Mouse (Mus musculus): ENCODE results near the gene Erc2. TPM values are rescaled to one million over a fixed set of nuclear protein-coding genes. Genes with fewer than 3 reads are reported as not detected.

Gene Erc2
- polyA plus RNA-seq, 1 experiment from 2014 or later, result 2.4 TPM

DNA sequence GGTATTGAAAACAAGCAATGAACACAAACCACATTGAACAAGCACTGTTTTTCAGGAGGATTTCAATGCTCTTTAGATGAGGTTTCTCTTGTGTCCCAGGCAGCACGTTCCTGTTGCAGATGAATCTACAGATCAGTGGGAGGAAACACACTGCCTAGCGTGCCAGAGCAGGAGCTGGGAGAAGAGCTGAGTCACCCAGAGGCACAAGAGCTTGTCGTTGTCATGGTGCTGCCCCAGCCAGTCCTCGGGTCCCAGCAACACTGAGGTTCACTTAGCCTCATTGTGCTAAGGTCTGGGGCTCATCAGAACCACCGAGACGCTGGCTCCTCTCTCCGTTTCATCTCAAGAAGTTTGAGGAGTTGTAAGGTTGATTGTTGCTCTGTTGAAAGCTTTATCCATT lies 188.6 kb downstream of the Erc2 start:
- Histone ChIP-seq H3K27ac (replicated peaks) (no peak overlapping the region), H3K4me2 (no peak overlapping the region), H3K27me3 (replicated peaks) (no peaks in the 10 kb centered on the region), H3K36me3 (no peaks in the 10 kb centered on the region), H3K9ac (no peak overlapping the region), H3K4me3 (no peak overlapping the region), H3K9me3 (no peaks in the 10 kb centered on the region), H3K4me1 (peaks cover 16% of the 10 kb centered on the region)
- 21% methylated on average over 7 of the region's 7 CpGs for WGBS
- no peak for ATAC-seq (ENCODE audit: extremely low read depth, insufficient number of reproducible peaks, low FRiP score, low TSS enrichment)

DNA sequence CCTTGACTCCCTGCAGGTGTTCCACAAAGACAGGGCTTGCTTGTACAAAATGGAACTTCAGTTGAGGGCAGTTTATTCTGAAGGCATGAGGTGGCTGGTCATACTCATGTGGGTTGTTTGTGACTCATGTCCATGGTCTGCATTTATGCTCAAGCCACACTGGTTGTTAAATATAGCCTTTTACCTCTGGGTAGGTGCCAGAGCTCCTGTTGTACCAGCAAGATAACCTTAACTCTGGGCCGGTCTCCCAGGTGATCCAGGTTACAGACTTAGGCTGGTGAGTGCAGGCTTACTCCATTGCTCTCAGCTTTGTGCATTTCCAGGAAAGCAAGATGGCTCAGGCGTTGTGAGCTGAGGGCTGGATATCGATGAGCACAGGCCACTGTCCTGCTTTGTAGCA lies 189.4 kb downstream of the Erc2 start:
- Histone ChIP-seq H3K36me3 (no peaks in the 10 kb centered on the region), H3K4me1 (peaks cover 16% of the 10 kb centered on the region), H3K27ac (replicated peaks) (no peak overlapping the region), H3K27me3 (replicated peaks) (no peaks in the 10 kb centered on the region), H3K9me3 (no peaks in the 10 kb centered on the region), H3K4me3 (no peak overlapping the region), H3K4me2 (no peak overlapping the region), H3K9ac (no peak overlapping the region)
- WGBS, result 74% methylated on average over 3 of the region's 3 CpGs
- ATAC-seq (ENCODE audit: extremely low read depth, insufficient number of reproducible peaks, low FRiP score, low TSS enrichment), result no peak

DNA sequence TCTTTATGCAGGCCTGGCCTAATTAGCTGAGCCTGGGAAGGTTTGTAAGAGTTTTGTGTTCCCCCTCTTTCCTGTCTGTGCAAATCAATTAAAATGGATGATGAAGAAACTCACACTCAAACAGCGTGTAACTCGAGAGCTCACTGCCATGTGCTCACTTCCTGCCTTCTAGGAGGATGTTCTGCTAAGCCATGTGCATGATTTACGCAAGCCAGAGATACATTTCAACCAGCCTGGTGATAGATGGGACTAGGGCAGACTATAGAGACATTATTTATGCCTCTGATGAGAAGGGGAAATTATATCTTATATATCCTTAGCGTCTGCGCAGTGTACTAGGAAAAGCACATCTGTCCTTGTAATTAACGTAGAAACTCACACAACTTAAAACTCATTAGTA lies 193.5 kb downstream of the Erc2 start:
- H3K36me3 ChIP-seq, result no peaks in the 10 kb centered on the region
- H3K27me3 ChIP-seq (replicated peaks), result no peaks in the 10 kb centered on the region
- H3K27ac ChIP-seq (replicated peaks), result no peak overlapping the region
- peaks cover 3% of the 10 kb centered on the region; the same call in 1 of the 2 replicates for H3K4me1 ChIP-seq
- H3K4me2 ChIP-seq, result no peak overlapping the region
- H3K9ac ChIP-seq, result no peak overlapping the region
- ATAC-seq (ENCODE audit: extremely low read depth, insufficient number of reproducible peaks, low FRiP score, low TSS enrichment), result no peak
- 82% methylated on average over 6 of the region's 6 CpGs for WGBS
- H3K9me3 ChIP-seq, result no peaks in the 10 kb centered on the region
- H3K4me3 ChIP-seq, result no peak overlapping the region

DNA sequence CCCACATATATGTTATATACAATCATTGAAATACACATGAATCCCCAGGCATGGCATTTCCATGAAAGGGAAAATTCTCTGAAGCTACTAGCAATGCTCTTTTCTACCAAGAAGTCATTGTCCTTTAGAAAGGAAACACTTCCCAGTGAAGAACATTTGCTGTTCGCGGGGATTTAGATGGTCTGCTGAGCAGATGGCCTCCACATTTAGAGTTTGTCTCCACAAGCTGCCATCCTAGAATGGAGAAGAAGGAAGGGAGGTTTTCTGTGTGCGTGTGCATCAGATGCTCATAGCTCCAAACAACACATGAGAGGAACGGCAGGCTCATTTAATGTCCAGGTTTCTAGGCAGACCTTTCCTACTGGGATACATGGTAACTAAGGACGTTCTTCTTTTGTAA lies 196.8 kb downstream of the Erc2 start:
- 87% methylated on average over 5 of the region's 5 CpGs for WGBS
- Histone ChIP-seq H3K4me2 (no peak overlapping the region), H3K27ac (replicated peaks) (no peak overlapping the region), H3K9me3 (no peaks in the 10 kb centered on the region), H3K4me3 (no peak overlapping the region), H3K4me1 (peaks cover 11% of the 10 kb centered on the region), H3K36me3 (no peaks in the 10 kb centered on the region), H3K9ac (no peak overlapping the region), H3K27me3 (replicated peaks) (no peaks in the 10 kb centered on the region)
- no peak for ATAC-seq (ENCODE audit: extremely low read depth, insufficient number of reproducible peaks, low FRiP score, low TSS enrichment)

DNA sequence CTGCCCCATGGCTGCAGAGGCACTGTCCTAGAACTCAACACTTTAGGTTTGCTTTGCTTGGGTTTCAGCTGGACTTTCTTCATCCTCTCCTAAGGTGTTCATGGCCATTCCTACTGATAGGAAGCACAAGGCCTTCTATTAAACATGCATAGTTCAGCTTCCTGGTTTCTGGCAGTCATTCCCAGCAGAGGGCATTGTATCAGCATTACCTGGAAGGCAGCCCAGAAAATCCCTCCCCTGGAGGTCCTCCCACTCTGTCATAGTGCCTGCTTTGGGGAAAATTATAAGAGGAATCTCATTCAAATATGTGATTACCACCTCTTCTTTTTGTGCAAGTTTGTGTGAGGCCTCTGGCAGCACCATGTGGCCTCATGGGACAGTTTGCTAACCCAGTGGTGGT lies 199.6 kb downstream of the Erc2 start:
- Histone ChIP-seq H3K4me1 (peaks cover 11% of the 10 kb centered on the region), H3K9me3 (no peaks in the 10 kb centered on the region), H3K4me3 (no peak overlapping the region), H3K27me3 (replicated peaks) (no peaks in the 10 kb centered on the region), H3K27ac (replicated peaks) (no peak overlapping the region), H3K36me3 (no peaks in the 10 kb centered on the region), H3K9ac (no peak overlapping the region), H3K4me2 (no peak overlapping the region)
- ATAC-seq (ENCODE audit: extremely low read depth, insufficient number of reproducible peaks, low FRiP score, low TSS enrichment), result no peak

DNA sequence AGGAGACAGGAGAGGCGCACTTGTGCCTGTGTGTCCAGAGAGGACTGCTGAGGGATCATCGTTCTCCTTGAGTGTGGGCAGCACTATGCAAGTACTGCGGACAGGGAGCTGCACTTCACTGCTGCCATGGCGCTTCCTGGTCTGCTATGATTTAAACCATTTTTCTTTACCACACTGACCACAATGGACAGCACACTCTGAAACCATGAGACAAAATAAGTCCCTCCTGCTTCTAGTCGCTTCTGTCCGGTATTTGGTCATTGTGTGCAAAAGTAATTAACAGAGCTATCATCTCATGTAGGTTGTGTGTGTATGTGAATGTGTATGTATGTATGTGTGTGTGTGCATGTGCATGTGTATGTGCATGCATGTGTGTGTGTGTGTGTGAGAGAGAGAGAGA lies 200.3 kb downstream of the Erc2 start:
- Histone ChIP-seq H3K36me3 (no peaks in the 10 kb centered on the region), H3K9ac (no peak overlapping the region), H3K4me3 (no peak overlapping the region), H3K4me2 (no peak overlapping the region), H3K9me3 (no peaks in the 10 kb centered on the region), H3K27ac (replicated peaks) (no peak overlapping the region), H3K4me1 (peaks cover 11% of the 10 kb centered on the region), H3K27me3 (replicated peaks) (no peaks in the 10 kb centered on the region)
- ATAC-seq (ENCODE audit: extremely low read depth, insufficient number of reproducible peaks, low FRiP score, low TSS enrichment), result no peak
- 88% methylated on average over 6 of the region's 6 CpGs for WGBS

DNA sequence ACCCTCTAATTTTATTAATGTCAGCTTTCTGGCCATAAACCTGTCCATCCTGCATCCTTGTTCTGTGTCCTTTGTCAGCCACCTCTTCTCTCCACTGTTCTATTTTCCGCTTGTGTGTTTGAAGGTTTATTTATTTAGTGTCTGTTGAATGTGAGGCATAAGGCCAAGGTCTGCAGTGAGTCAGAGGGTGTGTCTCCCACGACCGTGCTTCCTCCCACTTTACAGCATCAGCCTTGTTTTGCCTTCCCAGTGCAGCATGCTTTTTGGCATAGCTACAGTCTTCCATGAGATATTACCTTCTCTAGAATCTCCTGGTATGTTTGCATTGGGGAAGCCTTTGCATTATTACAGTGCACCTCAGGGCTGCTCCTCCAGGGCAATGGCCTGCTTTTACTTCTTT lies 200.8 kb downstream of the Erc2 start:
- H3K27me3 ChIP-seq (replicated peaks), result no peaks in the 10 kb centered on the region
- no peak for ATAC-seq (ENCODE audit: extremely low read depth, insufficient number of reproducible peaks, low FRiP score, low TSS enrichment)
- H3K4me3 ChIP-seq, result no peak overlapping the region
- no peak overlapping the region for H3K4me2 ChIP-seq
- H3K4me1 ChIP-seq, result peaks cover 11% of the 10 kb centered on the region
- WGBS, result 38% methylated on average over 3 of the region's 3 CpGs
- no peak overlapping the region for H3K9ac ChIP-seq
- H3K36me3 ChIP-seq, result no peaks in the 10 kb centered on the region
- H3K9me3 ChIP-seq, result no peaks in the 10 kb centered on the region
- H3K27ac ChIP-seq (replicated peaks), result no peak overlapping the region

DNA sequence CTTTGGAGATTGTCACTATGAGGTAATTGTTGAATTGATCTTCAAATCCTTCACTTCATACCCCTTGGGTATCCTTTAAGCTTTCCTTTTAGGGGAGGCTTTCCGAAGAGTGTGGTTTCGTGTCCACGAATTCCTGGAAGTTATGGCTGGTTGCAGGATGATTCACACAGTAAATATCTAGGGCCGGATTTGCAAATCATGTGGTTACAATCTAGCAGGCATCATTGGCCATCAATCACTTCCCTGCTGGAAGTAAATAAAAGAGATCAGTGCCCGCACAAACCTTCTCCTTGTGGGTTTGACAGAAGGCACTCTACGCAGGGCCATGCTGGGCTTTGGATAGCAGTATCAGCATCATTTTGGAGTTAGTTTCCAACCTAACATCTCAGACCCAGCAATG lies 201.7 kb downstream of the Erc2 start:
- Histone ChIP-seq H3K27me3 (replicated peaks) (no peaks in the 10 kb centered on the region), H3K4me2 (no peak overlapping the region), H3K27ac (replicated peaks) (no peak overlapping the region), H3K4me1 (peaks cover 11% of the 10 kb centered on the region), H3K9ac (no peak overlapping the region), H3K4me3 (no peak overlapping the region), H3K36me3 (no peaks in the 10 kb centered on the region), H3K9me3 (no peaks in the 10 kb centered on the region)
- WGBS, result 79% methylated on average over 6 of the region's 6 CpGs
- no peak for ATAC-seq (ENCODE audit: extremely low read depth, insufficient number of reproducible peaks, low FRiP score, low TSS enrichment)

DNA sequence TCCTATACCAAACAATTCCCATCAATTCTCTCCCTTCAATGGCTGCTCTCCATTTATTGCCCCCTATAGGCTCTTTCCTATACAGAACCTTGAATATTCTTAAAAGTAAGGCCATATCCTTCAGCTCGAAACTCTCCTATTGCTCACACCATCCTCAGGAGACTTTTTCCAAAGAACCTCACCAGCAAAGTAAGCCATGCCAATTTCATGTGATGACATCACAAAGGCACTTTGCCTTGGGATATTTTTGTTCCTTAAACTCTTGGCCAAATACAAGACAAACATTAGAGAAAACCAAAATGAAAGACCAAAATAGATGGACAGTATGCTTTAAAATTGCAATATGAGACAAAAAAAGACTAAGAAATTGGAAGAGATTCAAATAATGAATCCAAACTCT lies 204.6 kb downstream of the Erc2 start:
- Histone ChIP-seq H3K27ac (replicated peaks) (no peak overlapping the region), H3K4me2 (no peak overlapping the region), H3K4me1 (peaks cover 12% of the 10 kb centered on the region), H3K9me3 (no peaks in the 10 kb centered on the region), H3K36me3 (no peaks in the 10 kb centered on the region), H3K9ac (no peak overlapping the region), H3K27me3 (replicated peaks) (no peaks in the 10 kb centered on the region), H3K4me3 (no peak overlapping the region)
- 73% methylated on average over 1 of the region's 1 CpGs for WGBS
- no peak for ATAC-seq (ENCODE audit: extremely low read depth, insufficient number of reproducible peaks, low FRiP score, low TSS enrichment)

DNA sequence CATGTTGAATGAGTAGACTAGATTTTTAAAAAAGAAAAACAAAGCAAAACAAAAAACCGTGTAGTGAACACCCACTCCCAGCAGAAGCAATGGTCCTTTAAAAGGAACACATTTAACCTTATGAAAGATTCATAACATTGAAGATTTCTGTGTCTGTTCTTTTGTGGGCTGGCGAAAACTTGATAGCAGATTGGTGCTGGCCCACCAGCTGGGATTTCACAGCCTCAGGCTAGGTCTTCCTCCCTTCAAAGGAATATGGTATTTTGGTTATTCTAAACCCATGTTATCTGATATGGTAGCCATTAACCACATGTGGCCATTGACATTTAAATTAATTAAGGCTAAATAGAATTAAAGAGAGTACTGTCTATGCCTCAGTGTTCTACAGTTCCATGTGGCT lies 205.9 kb downstream of the Erc2 start:
- H3K4me2 ChIP-seq, result no peak overlapping the region
- H3K36me3 ChIP-seq, result no peaks in the 10 kb centered on the region
- H3K9me3 ChIP-seq, result no peaks in the 10 kb centered on the region
- H3K27ac ChIP-seq (replicated peaks), result no peak overlapping the region
- no peak for ATAC-seq (ENCODE audit: extremely low read depth, insufficient number of reproducible peaks, low FRiP score, low TSS enrichment)
- WGBS, result 63% methylated on average over 2 of the region's 2 CpGs
- H3K4me1 ChIP-seq, result peaks cover 8% of the 10 kb centered on the region; the same call in 1 of the 2 replicates
- no peak overlapping the region for H3K9ac ChIP-seq
- H3K27me3 ChIP-seq (replicated peaks), result no peaks in the 10 kb centered on the region
- H3K4me3 ChIP-seq, result no peak overlapping the region

DNA sequence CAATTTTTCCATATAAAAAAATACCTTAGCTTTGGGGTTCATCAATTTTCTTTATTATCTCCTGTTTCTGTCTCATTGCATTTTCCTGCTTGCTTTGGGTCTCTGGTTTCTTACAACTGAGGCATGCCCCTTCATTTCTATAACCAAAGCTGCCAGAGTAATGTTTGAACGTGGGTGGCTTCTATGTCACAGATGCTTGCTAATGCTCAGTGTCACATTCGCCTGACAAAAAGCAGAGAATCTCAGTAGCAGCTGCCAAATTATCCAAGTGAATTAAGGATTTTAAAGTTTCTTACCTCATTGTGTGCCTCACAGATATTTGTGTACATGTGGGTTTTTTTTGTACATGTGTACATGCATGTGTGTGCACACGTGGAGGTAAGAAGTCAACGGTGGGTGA lies 210.0 kb downstream of the Erc2 start:
- WGBS, result 80% methylated on average over 4 of the region's 4 CpGs
- no peaks in the 10 kb centered on the region for H3K9me3 ChIP-seq
- peaks cover 5% of the 10 kb centered on the region; the same call in 1 of the 2 replicates for H3K4me1 ChIP-seq
- H3K9ac ChIP-seq, result no peak overlapping the region
- H3K4me3 ChIP-seq, result no peak overlapping the region
- H3K4me2 ChIP-seq, result no peak overlapping the region
- no peak overlapping the region for H3K27ac ChIP-seq (replicated peaks)
- no peak for ATAC-seq (ENCODE audit: extremely low read depth, insufficient number of reproducible peaks, low FRiP score, low TSS enrichment)
- H3K27me3 ChIP-seq (replicated peaks), result no peaks in the 10 kb centered on the region; the same call in 1 of the 2 replicates
- H3K36me3 ChIP-seq, result no peaks in the 10 kb centered on the region

DNA sequence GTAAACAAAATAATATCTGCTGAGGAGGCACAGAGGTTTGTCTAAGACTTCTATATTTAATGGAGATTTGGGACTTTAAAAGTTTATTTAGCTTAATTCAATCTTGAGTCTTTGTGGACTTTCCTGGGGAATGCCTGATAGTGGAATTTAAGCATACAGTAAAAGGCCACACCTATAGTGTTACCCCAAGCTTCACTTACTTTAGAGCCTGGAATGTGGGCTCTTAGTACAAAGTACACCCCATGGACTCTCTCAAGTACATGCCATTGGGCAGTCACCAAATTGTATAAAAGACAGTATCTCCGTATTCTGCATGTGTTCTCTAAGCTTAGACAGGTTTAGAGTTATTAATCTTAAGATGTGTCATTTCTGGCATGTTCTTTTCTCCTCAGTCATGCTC lies 213.1 kb downstream of the Erc2 start:
- Histone ChIP-seq H3K9me3 (no peaks in the 10 kb centered on the region), H3K27ac (replicated peaks) (no peak overlapping the region), H3K4me3 (no peak overlapping the region), H3K4me1 (peaks cover under 1% of the 10 kb centered on the region; the same call in 1 of the 2 replicates), H3K36me3 (no peaks in the 10 kb centered on the region), H3K9ac (no peak overlapping the region), H3K27me3 (replicated peaks) (no peaks in the 10 kb centered on the region; the same call in 1 of the 2 replicates), H3K4me2 (no peak overlapping the region)
- WGBS, result 81% methylated on average over 1 of the region's 1 CpGs
- no peak for ATAC-seq (ENCODE audit: extremely low read depth, insufficient number of reproducible peaks, low FRiP score, low TSS enrichment)

Data from heart, embryonic 13.5 days (tissue).